Mouse (Mus musculus) testis, postnatal 10 days (tissue): ENCODE data around the gene Eya4.

Experiments used
- DNase-seq: peaks from one replicate; pipeline ENCODE4 v3.0.0; 2021; ENCODE audit warnings: low spot score

Gene Eya4

GRCm38 (mm10) chr10:23062719-23063118 is 287.9 kb downstream of the Eya4 start:
- DNase-seq, result no peak

GRCm38 (mm10) chr10:23060694-23061060 is 289.9 kb downstream of the Eya4 start:
- no peak for DNase-seq

GRCm38 (mm10) chr10:23060041-23060693 is 290.4 kb downstream of the Eya4 start:
- no peak for DNase-seq

- DNase-seq, result no peak
These were observed 297.1 kb downstream of the Eya4 start for GRCm38 (mm10) chr10:23053379-23053915.
